In genomic region chr3:94784171-94784701, GRCm38 (mm10) we compare ENCODE assay signal across 9 mouse cellular contexts. TPM values are rescaled to one million over a fixed set of nuclear protein-coding genes. Genes with fewer than 3 reads are reported as not detected.
DNase-seq lines count a peak whose midpoint lies in the region; ATAC-seq lines count a peak whose summit lies in the region.
"Had no signal": no experiment of that assay in that cellular context is flagged by ENCODE, and none has a peak within 500 bp of the region (broad histone marks: within the 10 kb centered on the region; RNA-seq: fewer than 3 reads in every experiment).

No protein-coding gene starts in this region.

- no peaks in the 10 kb centered on the region; the same call in 1 of the 2 replicates for H3K36me3 ChIP-seq in neural tube, embryonic 15.5 days
- no peaks in the 10 kb centered on the region for H3K36me3 ChIP-seq in kidney, embryonic 14.5 days (ENCODE audit: control insufficient read depth, insufficient read depth, low read length)
- H3K36me3 ChIP-seq in hindbrain, embryonic 13.5 days, result no peaks in the 10 kb centered on the region

- no peak overlapping the region for H3K4me3 ChIP-seq in neural tube, embryonic 15.5 days (replicated peaks)
- H3K4me3 ChIP-seq in kidney, embryonic 14.5 days (ENCODE audit: low read length), result peak overlapping the region; percentile 7; the same call in 1 of the 2 replicates
- no peak overlapping the region for H3K4me3 ChIP-seq in hindbrain, embryonic 13.5 days
- H3K4me3 ChIP-seq: myocyte had no signal

- H3K9me3 ChIP-seq in neural tube, embryonic 15.5 days (replicated peaks), result no peaks in the 10 kb centered on the region
- no peaks in the 10 kb centered on the region for H3K9me3 ChIP-seq in kidney, embryonic 14.5 days (ENCODE audit: control insufficient read depth, low read length)
- no peaks in the 10 kb centered on the region for H3K9me3 ChIP-seq in hindbrain, embryonic 13.5 days

- no peak for DNase-seq in neural tube, embryonic 10.5 days (ENCODE audit: extremely low spot score, low spot score)
- DNase-seq in lung, adult 18-20 months, result peak; percentile 72 to 83
- peak; percentile 79 for DNase-seq in testis, postnatal 14 days (ENCODE audit: low spot score)
- no peak for DNase-seq in left cerebral cortex, postnatal 10 days (ENCODE audit: extremely low spot score in 1 of 2, low spot score in 2 of 2)

- intact Hi-C loops in left cerebral cortex, postnatal 10 days (cut with DNase I), result no loop called here

- no peaks in the 10 kb centered on the region for H3K27me3 ChIP-seq in neural tube, embryonic 15.5 days (replicated peaks)
- peaks cover 6% of the 10 kb centered on the region; the same call in 1 of the 2 replicates for H3K27me3 ChIP-seq in kidney, embryonic 14.5 days (ENCODE audit: control insufficient read depth, insufficient read depth, low read length)
- 0 out of 2 replicates have a peak, but pooled peaks cover 6% of the 10 kb centered on the region for H3K27me3 ChIP-seq in hindbrain, embryonic 13.5 days
- H3K27me3 ChIP-seq: Patski had no signal

- peaks cover 30% of the 10 kb centered on the region for H3K4me1 ChIP-seq in neural tube, embryonic 15.5 days
- H3K4me1 ChIP-seq in kidney, embryonic 14.5 days (ENCODE audit: control insufficient read depth, insufficient read depth, low read length), result peaks cover 9% of the 10 kb centered on the region; the same call in 1 of the 2 replicates
- peaks cover 17% of the 10 kb centered on the region for H3K4me1 ChIP-seq in hindbrain, embryonic 13.5 days (replicated peaks)

- no peak for ATAC-seq in neural tube, embryonic 15.5 days (ENCODE audit: low FRiP score)
- ATAC-seq in kidney, embryonic 14.5 days (ENCODE audit: low FRiP score, low TSS enrichment), result no peak
- ATAC-seq in hindbrain, embryonic 13.5 days (ENCODE audit: low FRiP score), result no peak
- ATAC-seq: Patski had no signal

- WGBS in neural tube, embryonic 15.5 days, result 52% methylated on average over 5 of the region's 5 CpGs
- WGBS in kidney, embryonic 14.5 days, result 31% methylated on average over 5 of the region's 5 CpGs
- WGBS in hindbrain, embryonic 13.5 days, result 39% methylated on average over 5 of the region's 5 CpGs

- no peak overlapping the region for H3K27ac ChIP-seq in neural tube, embryonic 15.5 days (replicated peaks)
- H3K27ac ChIP-seq in kidney, embryonic 14.5 days (ENCODE audit: low read depth, low read length), result peak overlapping the region; percentile 83
- H3K27ac ChIP-seq in hindbrain, embryonic 13.5 days, result no peak overlapping the region

- peak overlapping the region; percentile 5; the same call in 1 of the 2 replicates for H3K4me2 ChIP-seq in neural tube, embryonic 15.5 days
- H3K4me2 ChIP-seq in kidney, embryonic 14.5 days (replicated peaks; ENCODE audit: low read depth, low read length), result peak overlapping the region; percentile 27
- no peak overlapping the region for H3K4me2 ChIP-seq in hindbrain, embryonic 13.5 days

- no peak overlapping the region for H3K9ac ChIP-seq in neural tube, embryonic 15.5 days (replicated peaks)
- no peak overlapping the region for H3K9ac ChIP-seq in kidney, embryonic 14.5 days (ENCODE audit: low read depth, low read length)
- no peak overlapping the region for H3K9ac ChIP-seq in hindbrain, embryonic 13.5 days

RNA-seq across cellular contexts. Expression of gene Cgn, which starts 2.1 kb away (rescaled TPM):
- polyA plus RNA-seq in neural tube, embryonic 15.5 days (2015; fragmentation: Nextera tagmentation; extraction: Ambion mirVana), result 15.5 and 17.3 TPM in 2 replicates
- polyA plus RNA-seq in kidney, embryonic 14.5 days (2014; fragmentation: Nextera tagmentation; extraction: Ambion mirVana), result 7.4 and 14.2 TPM in 2 replicates
- polyA plus RNA-seq in hindbrain, embryonic 13.5 days (2015; fragmentation: Nextera tagmentation; extraction: Ambion mirVana), result 7.4 and 7.6 TPM in 2 replicates
- total RNA-seq in left cerebral cortex, postnatal 10 days (2021), result 1 to 10 TPM; 8.9 to 9.0 TPM

RNA-seq across cellular contexts. Expression of gene Pogz, which starts 53.1 kb away (rescaled TPM):
- polyA plus RNA-seq in neural tube, embryonic 15.5 days (2015; fragmentation: Nextera tagmentation; extraction: Ambion mirVana), result 17.1 and 18.4 TPM in 2 replicates
- polyA plus RNA-seq in kidney, embryonic 14.5 days (2014; fragmentation: Nextera tagmentation; extraction: Ambion mirVana), result 19.7 and 24.4 TPM in 2 replicates
- polyA plus RNA-seq in hindbrain, embryonic 13.5 days (2015; fragmentation: Nextera tagmentation; extraction: Ambion mirVana), result 22.7 and 23.4 TPM in 2 replicates
- total RNA-seq in left cerebral cortex, postnatal 10 days (2021), result 10 to 100 TPM; 60.4 to 64.9 TPM

Comparison
In these comparisons a context has a peak if more than half of its experiments do, and no peak if none do; other contexts are left out.
1. DNase-seq: peak in lung, adult 18-20 months (2 of 2) and testis, postnatal 14 days (single experiment); none in neural tube, embryonic 10.5 days (single experiment) and left cerebral cortex, postnatal 10 days (0 of 2).